Mouse (Mus musculus) heart, embryonic 13.5 days (tissue): ENCODE data around the gene B3gnt3. TPM values are rescaled to one million over a fixed set of nuclear protein-coding genes. Genes with fewer than 3 reads are reported as not detected.
"Not testable (repeated sequence)": the region's sequence is repeated elsewhere in the genome, so short reads cannot be mapped to it uniquely, and the experiment has no call there.

Experiments
- ATAC-seq: fragments of 200-750 bp; cut with Nextera tagmentation; 2 replicates; pipeline ENCODE4 v1.8.0; 2017; ENCODE audit warnings: moderate TSS enrichment; ENCODE audit not compliant: insufficient number of reproducible peaks, low FRiP score, low TSS enrichment; ENCODE audit errors: extremely low read depth
- H3K27ac ChIP-seq: fragments of 300-500 bp; sonication (generic); replicated peaks from 2 replicates; pipeline ENCODE4 v1.5.1; 2015; ENCODE audit warnings: moderate library complexity, mild to moderate bottlenecking, inconsistent platforms
- H3K27me3 ChIP-seq: fragments of 300-500 bp; sonication (generic); replicated peaks from 2 replicates; pipeline ENCODE4 v1.6.1; 2015; ENCODE audit warnings: mild to moderate bottlenecking, inconsistent platforms
- H3K36me3 ChIP-seq: fragments of 300-500 bp; sonication (generic); 2 replicates; pipeline ENCODE4 v1.6.1; 2015; ENCODE audit warnings: mild to moderate bottlenecking, inconsistent platforms
- H3K4me1 ChIP-seq: fragments of 300-500 bp; sonication (generic); 2 replicates; pipeline ENCODE4 v1.6.1; 2015; ENCODE audit warnings: inconsistent platforms
- H3K4me2 ChIP-seq: fragments of 300-500 bp; sonication (generic); 2 replicates; pipeline ENCODE4 v1.6.1; 2015; ENCODE audit warnings: inconsistent platforms, mild to moderate bottlenecking, moderate library complexity
- H3K4me3 ChIP-seq: fragments of 300-500 bp; sonication (generic); 2 replicates; pipeline ENCODE4 v1.5.1; 2015; ENCODE audit warnings: moderate library complexity, mild to moderate bottlenecking, inconsistent platforms
- H3K9ac ChIP-seq: fragments of 300-500 bp; sonication (generic); 2 replicates; pipeline ENCODE4 v1.6.1; 2015; ENCODE audit warnings: inconsistent platforms, mild to moderate bottlenecking, moderate library complexity
- H3K9me3 ChIP-seq: fragments of 300-500 bp; sonication (generic); 2 replicates; pipeline ENCODE4 v1.6.1; 2016; ENCODE audit warnings: inconsistent platforms
- WGBS: fragments of 180-500 bp; shearing (Covaris S2); methylation state at CpG from one replicate; pipeline ENCODE4 v1.1.7; 2015; ENCODE audit warnings: mixed read lengths; 5-methylcytosine and 5-hydroxymethylcytosine counted together
- polyA plus RNA-seq: library from polyadenylated mRNA; unstranded; fragments of >200 nt; fragmentation: Nextera tagmentation; extraction: Ambion mirVana; gene quantifications from 2 replicates; pipeline ENCODE4 v1.2.1, GENCODE M21; 2015

The B3gnt3 gene
- polyA plus RNA-seq = 2.8 and 3.3 TPM in 2 replicates

DNA sequence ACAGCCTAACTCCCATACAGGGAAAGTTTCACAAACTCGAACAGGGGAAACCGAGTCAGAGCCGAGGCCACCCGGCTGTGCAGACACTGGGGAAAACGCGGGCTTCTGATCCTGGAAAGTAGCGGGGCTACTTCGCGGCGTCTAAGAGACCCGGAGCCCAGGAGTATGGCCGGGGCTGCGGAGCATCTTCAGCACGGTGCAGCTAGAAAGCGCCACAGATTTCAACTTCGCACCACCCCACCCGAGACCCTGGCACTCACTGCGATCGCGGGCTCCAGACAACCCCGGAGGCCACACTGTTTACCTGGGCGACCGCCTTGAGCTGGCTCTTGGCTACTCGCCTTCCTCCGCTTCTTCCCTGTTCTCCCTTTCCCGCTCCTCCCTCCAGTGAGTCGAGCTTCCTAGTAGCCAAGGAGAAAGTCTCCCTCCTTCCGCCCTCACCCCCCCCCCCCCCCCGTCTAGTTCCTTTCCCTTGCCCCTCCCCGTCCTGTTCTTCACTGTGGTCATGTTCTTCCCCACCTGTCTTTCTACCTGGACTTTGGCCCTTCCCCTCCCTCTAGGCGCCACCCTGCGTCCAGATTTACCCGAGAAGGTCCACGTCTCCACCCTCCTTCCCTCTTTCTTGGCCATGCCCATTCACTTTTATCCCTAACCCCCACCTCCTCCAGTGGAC lies at the start of gene B3gnt3:
TSS of gene B3gnt3 (minus strand) at position 376 of the 673 bp plus-strand sequence.
- peak within 1 kb of the TSS; percentile 44 for H3K9ac ChIP-seq
- H3K36me3 ChIP-seq = no peaks in the 10 kb centered on the region
- peak within 1 kb of the TSS; percentile 69 for H3K4me2 ChIP-seq
- 15% methylated on average over 31 of the region's 34 CpGs for WGBS
- H3K4me1 ChIP-seq = peaks cover 15% of the 10 kb centered on the region
- no peak within 1 kb of the TSS for H3K27ac ChIP-seq
- H3K4me3 ChIP-seq = peak within 1 kb of the TSS; percentile 47
- no peaks in the 10 kb centered on the region for H3K9me3 ChIP-seq
- H3K27me3 ChIP-seq = peaks cover 90% of the 10 kb centered on the region
- ATAC-seq = no peak

DNA sequence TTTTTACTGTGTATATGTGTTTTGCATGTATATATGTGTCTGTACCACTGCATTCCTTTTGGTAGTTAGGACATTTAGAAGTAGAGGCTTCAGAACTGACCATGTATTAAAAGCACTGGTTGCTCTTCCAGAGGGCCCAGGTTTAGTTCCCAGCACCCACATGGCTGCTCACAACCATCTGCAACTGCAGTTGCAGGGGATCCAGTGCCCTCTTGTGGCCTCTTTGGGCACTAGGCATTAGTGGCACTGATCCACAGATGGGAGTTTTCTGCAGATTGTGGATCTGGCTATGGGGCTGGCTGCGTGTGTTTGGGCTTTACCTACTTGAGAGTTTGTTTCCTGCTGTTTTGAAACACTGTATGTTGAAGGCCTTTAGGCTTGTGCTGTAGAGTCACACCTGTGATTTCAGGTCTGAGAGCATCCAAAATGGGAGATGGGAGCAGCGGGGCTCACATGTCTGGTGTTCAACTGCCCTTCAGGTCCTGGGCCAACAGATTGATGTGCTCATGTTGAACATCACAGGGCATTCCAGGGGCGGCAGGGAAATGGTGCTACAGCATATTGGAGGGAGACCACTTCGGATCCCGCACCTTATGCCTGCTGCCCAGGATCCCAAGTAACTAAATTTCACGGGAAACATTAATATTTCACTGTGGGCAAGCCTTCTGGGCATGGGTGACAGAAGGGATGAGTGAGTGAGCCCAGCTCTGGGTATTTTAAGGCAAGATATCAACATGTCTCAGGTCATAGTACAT lies 47.9 kb upstream of the B3gnt3 start:
- H3K9me3 ChIP-seq, H3K4me2 ChIP-seq, H3K4me1 ChIP-seq, ATAC-seq, H3K9ac ChIP-seq, H3K36me3 ChIP-seq, H3K27me3 ChIP-seq, H3K4me3 ChIP-seq, H3K27ac ChIP-seq: not testable (repeated sequence)
- 64% methylated on average over 6 of the region's 6 CpGs for WGBS

DNA sequence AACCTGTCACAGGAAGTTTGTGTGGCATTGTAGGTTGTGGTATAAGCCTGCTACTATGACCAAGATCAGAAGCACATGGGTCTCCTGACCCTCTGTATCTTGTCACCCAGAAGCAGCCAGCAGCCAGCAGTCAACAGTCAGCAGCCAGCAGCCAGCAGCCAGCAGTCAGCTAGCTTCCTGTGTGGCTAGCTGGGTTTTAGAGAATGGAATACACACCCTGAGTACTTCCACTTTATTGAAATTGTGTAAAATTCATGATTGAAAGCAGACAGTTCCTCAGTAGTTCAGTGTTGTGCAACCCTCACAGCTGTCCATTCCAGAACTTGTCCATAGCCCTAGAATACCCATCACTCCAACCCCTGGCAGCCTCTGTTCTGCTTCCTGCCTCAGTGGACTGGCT lies 45.5 kb upstream of the B3gnt3 start:
- not testable (repeated sequence) for H3K27ac ChIP-seq, H3K36me3 ChIP-seq, H3K4me3 ChIP-seq, H3K9ac ChIP-seq, H3K27me3 ChIP-seq, H3K4me1 ChIP-seq, ATAC-seq, H3K4me2 ChIP-seq, H3K9me3 ChIP-seq

DNA sequence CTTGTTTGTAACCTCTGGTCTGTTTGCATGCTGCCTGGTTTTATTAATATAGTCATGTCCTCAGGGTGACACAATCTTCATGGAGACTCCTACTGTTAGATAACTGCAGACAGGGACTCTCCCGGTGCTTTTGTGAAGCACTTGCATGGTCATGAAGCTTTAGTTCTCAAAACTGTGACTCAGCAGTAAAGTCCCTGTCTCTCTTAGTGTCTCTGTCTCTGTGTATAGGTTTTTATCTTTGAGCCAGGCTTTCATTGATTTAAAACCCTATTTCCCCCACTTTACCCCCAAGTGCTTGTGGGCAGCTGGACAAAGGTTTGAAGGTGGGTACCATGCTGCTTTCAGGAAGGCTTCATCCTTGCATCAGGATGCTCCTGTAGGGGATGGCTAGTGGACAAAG lies 43.7 kb upstream of the B3gnt3 start:
- Histone ChIP-seq H3K27ac (no peak overlapping the region), H3K4me3 (no peak overlapping the region), H3K36me3 (no peaks in the 10 kb centered on the region), H3K9me3 (0 out of 2 replicates have a peak, but pooled peaks cover 2% of the 10 kb centered on the region), H3K4me1 (peaks cover 8% of the 10 kb centered on the region), H3K9ac (no peak overlapping the region), H3K4me2 (no peak overlapping the region), H3K27me3 (peaks cover 18% of the 10 kb centered on the region)
- WGBS = 70% methylated on average over 1 of the region's 1 CpGs
- ATAC-seq = no peak

DNA sequence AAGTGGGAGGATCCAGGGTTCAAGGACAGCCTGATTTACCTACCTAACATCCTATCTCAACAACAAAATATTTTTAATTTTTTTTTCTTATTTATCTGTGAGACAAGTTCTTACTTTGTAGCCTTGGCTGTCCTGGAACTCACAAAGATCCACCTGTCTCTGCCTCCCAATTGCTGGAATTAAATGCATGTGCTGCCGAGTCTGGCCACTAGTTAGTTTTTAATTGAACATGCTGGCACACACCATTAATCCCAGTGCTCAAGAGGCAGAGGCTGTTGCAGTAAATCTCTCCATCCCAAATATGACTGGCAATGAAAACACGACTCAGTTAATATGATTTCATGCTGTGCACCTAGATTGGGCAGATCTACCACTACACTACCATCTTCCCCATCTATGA lies 41.2 kb upstream of the B3gnt3 start:
- H3K4me2 ChIP-seq = no peak overlapping the region
- peaks cover 8% of the 10 kb centered on the region for H3K4me1 ChIP-seq
- no peak for ATAC-seq
- 49% methylated on average over 2 of the region's 2 CpGs for WGBS
- no peak overlapping the region for H3K4me3 ChIP-seq
- H3K27me3 ChIP-seq = peaks cover 18% of the 10 kb centered on the region
- no peak overlapping the region for H3K27ac ChIP-seq
- H3K36me3 ChIP-seq = no peaks in the 10 kb centered on the region
- no peaks in the 10 kb centered on the region for H3K9me3 ChIP-seq
- no peak overlapping the region for H3K9ac ChIP-seq

DNA sequence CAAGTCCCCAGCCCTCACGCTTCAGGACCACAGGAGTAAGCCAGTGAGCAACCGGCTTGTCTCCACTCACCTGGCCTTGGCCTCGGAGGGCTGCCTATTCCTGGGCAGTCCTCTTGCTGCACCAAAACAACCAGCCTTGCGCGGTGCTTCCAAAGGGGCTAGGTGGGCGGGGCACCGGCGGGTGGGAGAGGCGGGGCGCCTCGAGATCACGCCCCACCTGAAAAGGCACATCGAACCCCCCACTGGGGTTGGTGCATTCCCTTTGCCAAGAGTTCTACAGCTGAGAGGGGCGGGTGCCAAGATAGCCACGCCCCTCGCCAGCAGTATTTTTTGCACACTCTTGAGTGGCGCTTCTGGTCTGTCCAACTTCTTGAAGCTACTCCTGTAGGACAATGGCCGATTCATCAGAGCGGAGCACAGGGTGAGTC lies 40.1 kb upstream of the B3gnt3 start:
- Histone ChIP-seq H3K36me3 (no peaks in the 10 kb centered on the region), H3K27me3 (peaks cover 18% of the 10 kb centered on the region), H3K9ac (no peak overlapping the region), H3K27ac (no peak overlapping the region), H3K4me3 (peak overlapping the region; percentile 24), H3K4me1 (peaks cover 8% of the 10 kb centered on the region), H3K4me2 (peak overlapping the region; percentile 63), H3K9me3 (no peaks in the 10 kb centered on the region)
- 7% methylated on average over 19 of the region's 19 CpGs for WGBS
- no peak for ATAC-seq

DNA sequence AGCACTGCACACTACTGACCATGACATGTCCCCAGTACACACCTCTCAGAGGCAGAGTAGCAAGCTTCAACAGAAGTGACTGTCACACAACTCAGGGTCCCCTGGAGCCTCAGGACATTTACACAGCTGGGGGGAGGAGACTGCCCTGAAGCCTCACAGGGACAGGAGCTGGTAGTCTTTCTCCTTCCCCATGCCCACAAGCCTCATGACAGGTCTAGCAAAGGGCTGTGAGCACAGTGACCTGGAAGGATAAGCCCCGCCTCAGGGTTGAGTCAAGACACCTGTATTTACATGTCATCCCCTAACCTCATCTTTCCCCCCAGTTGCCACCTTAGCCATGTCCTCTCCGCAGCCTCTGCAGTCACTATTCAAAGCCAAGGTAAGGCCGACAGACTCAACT lies 39.6 kb upstream of the B3gnt3 start:
- H3K4me2 ChIP-seq = peak overlapping the region; percentile 63
- no peaks in the 10 kb centered on the region for H3K36me3 ChIP-seq
- H3K27ac ChIP-seq = no peak overlapping the region
- peak overlapping the region; percentile 24; the same call in 1 of the 2 replicates for H3K4me3 ChIP-seq
- H3K27me3 ChIP-seq = peaks cover 18% of the 10 kb centered on the region
- no peaks in the 10 kb centered on the region for H3K9me3 ChIP-seq
- H3K9ac ChIP-seq = no peak overlapping the region
- H3K4me1 ChIP-seq = peaks cover 8% of the 10 kb centered on the region
- peak; percentile 29; the same call in 1 of the 2 replicates for ATAC-seq
- WGBS = 35% methylated on average over 3 of the region's 3 CpGs

DNA sequence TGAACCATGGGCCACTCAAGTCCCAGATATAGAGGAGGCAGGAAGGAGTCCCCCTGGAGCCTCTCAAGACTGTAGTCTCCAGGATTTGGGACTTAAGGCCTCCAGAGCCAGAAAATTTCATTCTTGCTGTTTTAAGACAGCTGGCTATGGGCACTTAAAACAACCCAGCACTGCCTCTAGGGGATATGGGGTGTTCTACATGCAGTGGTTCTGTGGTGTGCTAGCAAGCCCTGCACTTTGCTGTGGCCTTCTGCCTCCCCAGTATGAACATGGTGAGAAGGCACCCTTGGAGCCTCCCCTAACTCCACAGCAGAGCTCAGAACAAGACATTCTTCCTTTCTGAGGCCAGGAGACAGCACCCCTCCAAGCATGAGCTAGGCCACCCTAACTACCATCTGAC lies 36.7 kb upstream of the B3gnt3 start:
- not testable (repeated sequence) for ATAC-seq, H3K4me2 ChIP-seq, H3K4me1 ChIP-seq, H3K27ac ChIP-seq, H3K4me3 ChIP-seq, H3K9me3 ChIP-seq, H3K36me3 ChIP-seq, H3K9ac ChIP-seq
- H3K27me3 ChIP-seq = peaks cover 21% of the 10 kb centered on the region

DNA sequence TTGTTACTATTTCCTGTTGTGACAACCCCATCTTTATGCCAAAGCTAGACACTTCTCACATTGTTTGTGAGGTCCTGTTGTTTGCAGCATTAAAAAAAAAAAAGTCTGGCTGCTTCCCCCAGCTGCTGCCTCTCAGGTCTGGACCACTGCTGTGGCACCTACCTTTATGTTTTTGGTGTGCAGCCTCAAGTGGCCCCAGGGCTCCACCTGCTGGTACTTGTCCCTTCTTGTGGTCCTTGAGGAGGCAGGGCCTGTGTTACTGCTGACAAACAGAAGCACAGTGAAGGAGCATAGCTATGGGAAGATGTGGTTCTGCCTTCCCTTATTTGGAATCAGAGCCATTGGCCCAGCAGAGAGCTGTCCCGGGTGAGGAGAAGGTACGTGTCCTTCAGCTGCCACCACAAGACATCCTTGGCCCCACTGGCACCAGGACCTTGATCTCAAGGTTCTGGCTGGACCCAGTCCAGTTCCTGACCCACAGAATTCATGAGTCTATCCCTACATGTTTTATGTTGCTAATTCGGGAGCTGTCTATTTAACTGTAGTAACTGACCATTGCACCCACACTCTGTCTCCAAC lies 30.2 kb upstream of the B3gnt3 start:
- 38% methylated on average over 3 of the region's 3 CpGs for WGBS
- no peak overlapping the region for H3K27ac ChIP-seq
- no peak overlapping the region for H3K4me3 ChIP-seq
- H3K4me2 ChIP-seq = no peak overlapping the region
- no peaks in the 10 kb centered on the region for H3K36me3 ChIP-seq
- H3K4me1 ChIP-seq = peaks cover 13% of the 10 kb centered on the region; the same call in 1 of the 2 replicates
- H3K9ac ChIP-seq = no peak overlapping the region
- no peak for ATAC-seq
- no peaks in the 10 kb centered on the region for H3K9me3 ChIP-seq
- H3K27me3 ChIP-seq = peaks cover 44% of the 10 kb centered on the region

DNA sequence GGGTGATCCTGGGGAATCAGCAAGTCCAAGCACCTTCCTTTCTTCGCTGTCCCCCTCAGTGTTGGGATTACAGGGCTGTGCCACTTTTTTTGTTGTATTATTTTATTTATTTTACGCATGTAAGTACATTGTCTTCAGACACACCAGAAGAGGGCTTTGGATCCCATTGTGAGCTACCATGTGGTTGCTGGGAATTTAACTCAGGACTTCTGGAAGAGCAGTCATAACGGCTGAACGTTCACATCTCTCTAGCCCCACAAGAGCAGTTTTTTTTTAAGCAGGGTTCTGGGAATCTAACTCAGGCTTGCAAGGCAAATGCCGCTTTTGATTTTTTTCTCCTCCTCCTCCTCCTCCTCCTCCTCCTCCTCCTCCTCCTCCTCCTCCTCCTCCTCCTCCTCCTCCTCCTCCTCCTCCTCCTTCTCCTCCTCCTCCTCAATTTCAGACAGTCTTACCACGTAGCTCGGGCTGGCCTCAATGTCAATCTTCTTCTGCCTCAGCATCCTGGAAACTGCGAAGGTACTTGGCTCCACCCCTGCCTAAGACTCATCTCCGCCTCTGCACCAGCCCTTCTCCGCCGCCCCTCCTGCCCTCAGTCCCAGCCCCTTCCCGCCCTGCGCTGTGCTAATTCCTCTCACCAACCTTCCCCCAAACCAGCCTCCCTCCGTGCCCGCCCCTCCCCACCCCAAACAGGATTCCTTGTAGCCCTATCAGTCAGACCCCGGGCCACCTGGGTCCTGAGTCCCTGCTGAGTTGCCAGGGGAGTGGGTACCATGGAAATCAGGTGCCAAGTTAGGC lies 27.4 kb upstream of the B3gnt3 start:
- H3K4me3 ChIP-seq = peak overlapping the region; percentile 38
- peak overlapping the region; percentile 68 for H3K4me2 ChIP-seq
- no peak for ATAC-seq
- no peaks in the 10 kb centered on the region for H3K36me3 ChIP-seq
- H3K27ac ChIP-seq = no peak overlapping the region
- peaks cover 19% of the 10 kb centered on the region; the same call in 1 of the 2 replicates for H3K4me1 ChIP-seq
- 9% methylated on average over 15 of the region's 16 CpGs for WGBS
- H3K27me3 ChIP-seq = peaks cover 71% of the 10 kb centered on the region
- H3K9ac ChIP-seq = peak overlapping the region; percentile 58
- no peaks in the 10 kb centered on the region for H3K9me3 ChIP-seq

DNA sequence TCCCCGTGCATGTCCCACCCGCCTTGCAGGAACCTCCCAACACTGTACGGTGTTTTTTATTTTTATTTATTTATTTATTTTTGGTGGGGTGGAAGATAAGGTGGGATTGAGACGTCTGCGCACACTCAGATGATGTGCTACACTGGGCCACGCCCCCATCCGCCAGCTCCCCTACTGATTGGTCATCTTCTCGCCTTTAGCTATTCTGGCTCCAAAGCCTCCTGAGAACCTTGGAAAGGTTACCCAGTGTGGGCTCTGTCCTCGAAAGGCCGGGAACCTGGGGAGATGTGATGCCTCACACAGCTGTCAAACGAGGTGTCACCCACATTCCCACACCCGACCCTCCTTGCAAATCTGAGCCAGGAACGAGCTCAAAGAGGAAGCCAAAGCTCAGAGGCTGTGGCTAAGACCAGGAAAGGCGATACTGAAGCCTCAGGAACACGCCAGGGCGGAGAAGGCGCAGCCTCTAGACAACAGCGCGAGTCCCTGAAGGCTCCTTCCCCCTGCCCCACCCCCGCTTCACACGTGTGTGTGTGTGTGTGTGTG lies 26.7 kb upstream of the B3gnt3 start:
- 6% methylated on average over 20 of the region's 21 CpGs for WGBS
- ATAC-seq = no peak

More for the DNA sequence above, 26.7 kb upstream of the B3gnt3 start:
- H3K27ac ChIP-seq = no peak overlapping the region
- H3K4me1 ChIP-seq = peaks cover 19% of the 10 kb centered on the region; the same call in 1 of the 2 replicates
- H3K9me3 ChIP-seq = no peaks in the 10 kb centered on the region
- peak overlapping the region; percentile 38 for H3K4me3 ChIP-seq
- H3K27me3 ChIP-seq = peaks cover 74% of the 10 kb centered on the region
- peak overlapping the region; percentile 58 for H3K9ac ChIP-seq
- H3K36me3 ChIP-seq = no peaks in the 10 kb centered on the region
- H3K4me2 ChIP-seq = peak overlapping the region; percentile 68
